Mouse (Mus musculus): ENCODE data around the gene Wfdc10.
A peak's percentile ranks its signal among the peaks of the same experiment; 100 is the strongest.
"Not testable (repeated sequence)": the region's sequence is repeated elsewhere in the genome, so short reads cannot be mapped to it uniquely, and the experiment has no call there.

Gene Wfdc10

GRCm38 (mm10) chr2:164655858-164656257 lies at the start of gene Wfdc10:
Gene Wfdc10 (plus strand): TSS chr2:164656046.
- DNase-seq = peak in 1 of 2 experiments; percentile 53

DNA sequence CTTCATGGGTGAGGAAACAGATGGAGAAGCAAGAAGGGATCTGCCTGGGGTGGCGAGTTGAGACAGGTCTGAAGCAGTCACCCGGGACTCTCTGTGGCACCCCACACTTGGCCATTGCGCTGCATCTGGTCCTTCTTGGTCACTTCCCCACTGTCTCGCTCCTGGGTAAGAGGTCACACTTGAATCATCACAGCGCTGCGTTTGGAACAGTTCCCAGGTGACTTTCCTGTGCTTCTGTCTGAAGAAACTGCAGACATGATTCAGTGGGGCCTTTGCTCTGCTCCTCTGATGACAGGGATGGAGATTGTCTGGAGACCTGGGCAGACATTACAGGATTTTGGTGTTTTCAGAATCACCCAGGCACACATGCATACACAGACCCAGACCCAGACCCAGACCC lies 47.1 kb upstream of the Wfdc10 start:
- no peak for DNase-seq

DNA sequence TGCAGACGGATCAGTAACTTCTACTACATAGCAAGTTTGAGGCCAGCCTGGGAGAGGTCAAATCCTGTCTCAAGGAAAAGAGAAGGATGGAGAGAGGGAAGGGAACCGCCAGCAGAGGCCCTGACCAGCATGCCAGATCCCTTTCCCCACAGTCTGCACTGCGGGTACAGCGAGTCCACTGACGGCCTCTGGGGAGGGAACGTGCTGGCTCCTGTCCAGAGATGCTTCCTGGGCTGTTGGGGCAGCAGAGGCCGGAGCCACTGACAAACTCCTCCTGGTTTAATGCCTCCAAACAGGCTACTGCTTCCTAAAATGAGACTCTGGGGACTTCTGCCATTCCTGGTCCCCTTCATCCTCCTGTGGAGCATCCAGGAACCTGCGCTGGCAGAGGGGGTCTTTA lies 42.4 kb upstream of the Wfdc10 start, which contains the start of the genes Wfdc6b and Wfdc8:
Gene Wfdc6b, plus strand, starts transcription at position 52 of the 400 bp plus-strand sequence.
Gene Wfdc8, minus strand, starts transcription at position 156 of the 400 bp plus-strand sequence.
- not testable (repeated sequence) for DNase-seq

GRCm38 (mm10) chr2:164615386-164615785 lies 40.5 kb upstream of the Wfdc10 start:
- no peak for DNase-seq

DNA sequence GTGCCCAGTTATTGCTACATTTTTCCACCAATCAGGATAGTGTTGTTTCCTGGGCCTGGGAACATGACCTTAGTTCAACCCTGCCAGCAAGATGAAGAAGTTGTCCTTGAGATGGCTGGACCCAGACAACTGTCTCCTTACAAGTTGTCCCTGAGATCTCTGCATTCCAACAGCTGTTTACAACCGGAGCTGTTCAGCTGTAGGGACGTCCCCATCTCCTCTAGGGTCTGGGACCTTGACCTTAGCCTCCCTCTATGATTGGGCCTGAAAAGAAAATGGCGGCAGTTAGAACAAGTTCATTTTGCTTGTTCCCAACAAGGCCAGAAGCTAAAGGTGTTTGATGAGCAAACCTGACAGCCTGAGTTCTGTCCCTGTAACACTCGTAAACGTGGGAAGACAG lies 36.8 kb upstream of the Wfdc10 start:
- no peak for DNase-seq

GRCm38 (mm10) chr2:164621775-164622174 lies 34.1 kb upstream of the Wfdc10 start:
- DNase-seq = no peak

GRCm38 (mm10) chr2:164635266-164635665 lies 20.6 kb upstream of the Wfdc10 start:
- DNase-seq = no peak

- no peak for DNase-seq
Measured at GRCm38 (mm10) chr2:164638696-164639095, 17.1 kb upstream of the Wfdc10 start, which contains the start of gene Wfdc16. Gene Wfdc16 (minus strand): TSS chr2:164638796.

- DNase-seq = no peak
Measured at GRCm38 (mm10) chr2:164641129-164641528, 14.7 kb upstream of the Wfdc10 start.

GRCm38 (mm10) chr2:164641881-164642673 lies 13.8 kb upstream of the Wfdc10 start:
- DNase-seq = no peak

GRCm38 (mm10) chr2:164656483-164656882 lies 637 bp downstream of the Wfdc10 start, which contains the start of gene Wfdc9:
Gene Wfdc9 (minus strand): TSS chr2:164656583.
- no peak for DNase-seq

DNA sequence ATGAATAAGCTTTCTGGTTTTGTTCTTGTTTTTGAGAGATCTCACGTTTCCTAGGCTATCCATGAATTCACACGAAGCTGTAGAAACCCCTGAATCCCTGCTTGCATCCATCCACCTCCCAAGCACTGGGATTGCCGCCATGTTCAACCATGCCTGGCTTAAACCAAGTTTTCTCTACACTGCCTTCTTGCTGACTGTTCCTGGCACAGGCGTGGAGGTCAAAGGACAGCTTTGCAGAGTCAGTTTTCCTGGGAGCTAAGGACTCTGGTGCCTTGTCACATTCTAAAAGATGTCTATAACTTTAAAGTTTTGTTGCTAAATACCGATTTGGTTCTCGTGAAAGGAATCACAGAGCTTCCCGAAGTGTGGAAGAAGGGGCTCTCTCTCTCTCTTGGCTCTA lies 9.0 kb downstream of the Wfdc10 start:
- DNase-seq = no peak

GRCm38 (mm10) chr2:164670261-164670660 lies 14.4 kb downstream of the Wfdc10 start:
- DNase-seq = no peak

DNA sequence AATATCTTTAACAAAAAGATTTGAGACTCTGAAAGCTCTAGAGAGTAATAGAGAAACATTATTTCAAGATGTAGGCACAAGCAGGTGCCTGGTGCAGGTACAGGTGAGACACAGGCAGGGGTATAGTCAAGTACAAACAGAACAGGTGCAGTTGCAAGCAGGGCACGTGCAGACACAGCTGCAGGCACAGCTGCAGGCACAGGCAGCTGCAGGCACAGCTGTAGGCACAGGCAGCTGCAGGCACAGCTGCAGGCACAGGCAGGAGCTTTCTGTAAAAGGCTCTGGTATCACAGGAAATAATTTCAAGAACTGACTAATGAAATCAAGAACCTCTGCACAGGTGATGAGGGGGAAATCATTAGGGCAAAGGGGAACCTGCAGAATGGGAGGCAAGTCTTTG lies 15.1 kb downstream of the Wfdc10 start:
- no peak for DNase-seq

GRCm38 (mm10) chr2:164673987-164674386 lies 18.1 kb downstream of the Wfdc10 start, which contains the start of gene Wfdc11:
Gene Wfdc11 (minus strand): TSS chr2:164674087.
- DNase-seq = no peak

GRCm38 (mm10) chr2:164676103-164676502 lies 20.3 kb downstream of the Wfdc10 start:
- no peak for DNase-seq

DNA sequence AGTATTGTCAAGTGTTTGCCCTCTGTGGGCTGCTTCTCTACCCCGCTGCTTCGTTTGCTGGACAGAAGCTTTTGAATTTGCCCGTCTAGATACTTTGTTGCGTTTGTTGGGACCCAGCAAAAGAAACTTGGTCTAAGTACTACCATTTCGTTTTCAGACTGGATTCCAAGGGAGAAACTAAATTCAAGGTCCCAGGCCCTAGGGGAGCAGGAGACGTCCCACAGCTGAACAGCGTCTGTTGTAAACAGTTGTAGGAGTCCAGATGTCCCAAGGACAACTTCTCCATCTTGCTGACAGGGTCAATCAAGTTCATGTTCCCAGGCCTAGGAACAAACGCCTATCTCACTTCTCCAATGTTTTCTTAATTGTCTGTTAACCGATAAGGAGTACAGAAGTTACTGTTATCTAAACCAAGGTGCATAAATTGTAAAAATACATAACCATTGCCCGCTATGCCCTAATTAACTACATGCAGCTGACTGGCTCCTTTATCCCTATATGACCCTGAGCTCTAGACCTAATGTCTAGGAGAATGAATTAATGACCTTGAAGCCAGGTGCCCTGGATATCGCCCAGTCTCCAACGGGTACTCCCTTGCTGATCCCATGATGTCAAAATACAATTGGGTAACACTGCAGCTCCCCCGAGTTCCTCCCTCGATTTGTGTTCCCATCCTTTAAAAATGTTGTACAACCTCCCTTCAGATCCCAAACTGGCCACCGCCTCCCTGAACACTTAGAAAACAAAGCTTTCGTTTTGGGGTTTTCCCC lies 21.3 kb downstream of the Wfdc10 start:
- DNase-seq = no peak

DNA sequence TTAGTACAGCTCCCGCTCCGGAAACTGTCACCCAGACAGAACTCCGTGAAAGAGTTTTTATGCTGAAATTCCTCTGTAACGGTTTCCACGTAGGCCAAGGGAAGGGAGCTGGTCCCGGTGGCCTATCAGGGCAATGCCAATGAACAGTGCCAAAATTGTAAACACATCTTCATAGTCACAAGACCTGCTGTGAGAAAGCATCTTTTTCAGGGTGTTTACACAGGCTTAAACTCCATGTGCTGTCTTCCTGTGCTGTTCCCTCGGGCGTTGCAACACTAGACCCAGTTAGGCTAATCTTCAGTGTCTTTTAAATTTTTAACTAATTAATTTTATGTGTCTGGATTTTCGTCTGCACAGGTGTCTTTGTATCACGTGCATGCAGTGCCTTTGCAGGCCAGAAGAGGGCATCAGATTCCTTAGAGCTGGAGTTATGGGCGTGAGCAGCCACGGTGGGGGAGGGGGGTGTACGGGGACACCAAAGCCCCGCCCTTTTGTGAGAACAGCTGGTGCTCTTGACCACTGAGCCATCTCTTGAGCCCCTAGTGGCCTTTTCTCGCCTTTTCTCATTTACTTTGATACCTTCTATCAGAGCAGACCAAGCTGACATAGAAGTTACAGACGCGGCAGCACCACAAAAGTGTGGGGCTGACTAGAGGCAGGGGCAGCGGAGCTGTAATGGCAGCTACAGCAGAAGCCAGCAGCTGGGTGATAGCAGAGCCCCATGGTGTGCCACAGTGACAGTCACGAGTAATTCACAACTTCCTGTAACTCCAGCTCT lies 23.2 kb downstream of the Wfdc10 start:
- peak; percentile 43 to 59 for DNase-seq

DNA sequence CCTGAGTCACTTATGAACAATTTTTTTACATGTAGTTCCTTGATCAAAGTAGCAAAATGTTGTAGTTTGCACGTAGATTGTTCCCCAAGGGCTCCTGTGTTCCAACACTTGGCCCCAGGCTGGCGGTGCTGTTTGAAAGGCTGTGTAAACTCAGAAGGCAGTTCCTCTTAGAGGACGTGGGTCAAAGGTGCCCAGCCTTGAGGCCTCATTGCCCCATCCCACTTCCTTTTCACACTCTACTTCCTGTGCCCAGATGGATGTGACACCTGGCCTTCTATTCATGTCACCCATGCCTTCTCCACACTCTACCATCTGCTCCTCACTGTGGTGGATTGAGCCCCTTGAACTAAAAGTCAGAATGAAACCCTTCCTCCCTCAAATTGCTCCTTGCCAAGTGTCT lies 24.1 kb downstream of the Wfdc10 start:
- DNase-seq = no peak

- no peak for DNase-seq
Measured at GRCm38 (mm10) chr2:164684807-164685206, 29.0 kb downstream of the Wfdc10 start, which contains the start of gene Wfdc13. Gene Wfdc13 (plus strand): TSS chr2:164685107.

DNA sequence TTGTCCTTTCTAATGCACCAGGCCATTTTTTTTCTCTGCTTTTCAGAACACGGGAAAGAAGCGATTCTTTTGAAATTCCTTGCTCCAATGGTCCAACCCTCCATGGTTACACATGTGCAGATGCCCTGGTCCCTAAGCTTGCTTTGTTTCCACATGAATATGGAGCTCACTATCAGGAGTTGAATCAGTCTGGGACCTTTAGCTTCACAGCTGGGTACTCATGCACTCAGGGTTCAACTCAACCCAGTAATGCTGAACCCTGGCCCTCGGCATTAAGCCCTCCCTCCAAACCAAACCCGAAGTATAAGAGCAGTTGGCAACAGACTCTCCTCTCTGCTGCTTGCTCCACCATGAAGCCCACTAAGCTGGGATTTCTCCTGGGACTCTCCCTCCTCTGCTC lies 42.4 kb downstream of the Wfdc10 start, which contains the start of gene Spint4:
Gene Spint4, plus strand, starts transcription at position 301 of the 400 bp plus-strand sequence.
- no peak for DNase-seq

DNA sequence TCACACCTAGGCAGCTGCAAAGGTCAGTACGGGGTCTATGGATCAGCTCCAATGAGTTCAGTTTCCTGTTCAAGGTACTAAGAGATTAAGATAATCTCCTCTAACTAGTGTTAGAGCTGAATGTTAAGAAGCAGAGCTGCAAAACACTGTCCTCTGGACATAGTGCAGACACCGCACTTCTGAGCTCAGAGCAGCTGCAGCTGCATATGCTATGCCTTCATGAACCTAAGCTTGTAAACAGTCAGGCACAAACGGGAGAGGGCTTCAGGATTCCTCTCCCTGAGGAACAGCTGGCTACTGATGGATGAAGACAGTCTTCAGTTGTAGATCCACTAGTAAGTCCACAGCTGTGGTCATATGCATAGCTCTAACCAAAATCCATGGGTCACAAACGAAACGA lies 45.1 kb downstream of the Wfdc10 start:
- DNase-seq = no peak

DNA sequence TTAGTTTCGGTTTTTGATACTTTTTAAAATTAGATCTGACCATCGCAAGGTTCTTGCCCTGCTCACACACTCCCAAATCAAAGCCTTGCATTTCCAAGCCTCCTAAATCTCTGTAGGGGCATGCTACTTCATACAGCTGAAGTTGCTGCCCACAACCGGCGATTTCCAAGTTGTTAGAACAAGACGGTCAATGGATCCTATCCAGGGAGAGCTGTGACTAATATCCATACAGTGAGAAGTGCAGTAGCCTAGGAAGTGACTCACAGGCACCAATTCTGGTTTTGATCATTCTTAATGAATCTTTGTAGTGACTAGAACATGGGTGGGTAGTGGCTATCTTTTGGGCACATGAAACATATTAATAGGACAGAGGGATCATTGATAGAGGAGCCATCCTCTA lies 45.9 kb downstream of the Wfdc10 start:
- DNase-seq = no peak
